Mouse (Mus musculus) embryonic facial prominence, embryonic 11.5 days (tissue): ENCODE measurements around the gene 4930558K02Rik. TPM values are rescaled to one million over a fixed set of nuclear protein-coding genes. Genes with fewer than 3 reads are reported as not detected.

Source experiments
- polyA plus RNA-seq: library from polyadenylated mRNA; unstranded; fragments of >200 nt; fragmentation: Nextera tagmentation; extraction: Ambion mirVana; gene quantifications from 2 replicates; pipeline ENCODE4 v1.2.1, GENCODE M21; 2014

The 4930558K02Rik gene
- polyA plus RNA-seq, 1 experiment from 2014 or later = not detected

Other genes with a start within 250 kb of the 4930558K02Rik start
- not detected in 2 replicates for gene Fasl, start 191.1 kb downstream of the 4930558K02Rik start, polyA plus RNA-seq
- 30.3 and 30.5 TPM in 2 replicates for gene Suco, start 103.0 kb downstream of the 4930558K02Rik start, polyA plus RNA-seq
- 37.5 and 41.4 TPM in 2 replicates for gene Pigc, start 10.4 kb downstream of the 4930558K02Rik start, polyA plus RNA-seq